Mouse (Mus musculus): ENCODE data around the gene Tapbp. TPM values are rescaled to one million over a fixed set of nuclear protein-coding genes. Genes with fewer than 3 reads are reported as not detected.

Tapbp gene
- polyA plus RNA-seq, 1 experiment from 2014 or later = 16.6 TPM

- peaks cover 8% of the 10 kb centered on the region; the same call in 1 of the 2 replicates for H3K36me3 ChIP-seq (ENCODE audit: control insufficient read depth, insufficient read depth, low read length)
These were observed 25.7 kb downstream of the Tapbp start for GRCm38 (mm10) chr17:33941381-33941780.

GRCm38 (mm10) chr17:33943454-33943853, 27.8 kb downstream of the Tapbp start:
- no peak overlapping the region for H3K4me3 ChIP-seq (ENCODE audit: low read depth, low read length)
- no peak for DNase-seq (ENCODE audit: low spot score)
- H3K36me3 ChIP-seq (ENCODE audit: control insufficient read depth, insufficient read depth, low read length) = peaks cover 5% of the 10 kb centered on the region; the same call in 1 of the 2 replicates
- ATAC-seq (ENCODE audit: low FRiP score) = no peak
- peaks cover 13% of the 10 kb centered on the region for H3K4me1 ChIP-seq (replicated peaks; ENCODE audit: control insufficient read depth, insufficient read depth, low read length)
- H3K9ac ChIP-seq (ENCODE audit: low read depth, low read length) = no peak overlapping the region
- H3K27ac ChIP-seq (ENCODE audit: low read depth, low read length) = no peak overlapping the region
- H3K4me2 ChIP-seq (replicated peaks; ENCODE audit: low read depth, low read length) = no peak overlapping the region
- WGBS = 95% methylated on average over 15 of the region's 15 CpGs
- H3K27me3 ChIP-seq (ENCODE audit: control insufficient read depth, insufficient read depth, low read length) = no peaks in the 10 kb centered on the region
- no peaks in the 10 kb centered on the region for H3K9me3 ChIP-seq (ENCODE audit: control insufficient read depth, low read length)

More at GRCm38 (mm10) chr17:33941381-33941780, 25.7 kb downstream of the Tapbp start:
- no peak overlapping the region for H3K27ac ChIP-seq (ENCODE audit: low read depth, low read length)
- WGBS = 62% methylated on average over 19 of the region's 19 CpGs
- H3K4me3 ChIP-seq (ENCODE audit: low read depth, low read length) = peak overlapping the region; percentile 91
- no peaks in the 10 kb centered on the region for H3K27me3 ChIP-seq (ENCODE audit: control insufficient read depth, insufficient read depth, low read length)
- H3K4me1 ChIP-seq (replicated peaks; ENCODE audit: control insufficient read depth, insufficient read depth, low read length) = peaks cover 13% of the 10 kb centered on the region
- no peak for DNase-seq (ENCODE audit: low spot score)
- ATAC-seq (ENCODE audit: low FRiP score) = no peak
- peak overlapping the region; percentile 84; the same call in 1 of the 2 replicates for H3K9ac ChIP-seq (ENCODE audit: low read depth, low read length)
- H3K9me3 ChIP-seq (ENCODE audit: control insufficient read depth, low read length) = no peaks in the 10 kb centered on the region
- H3K4me2 ChIP-seq (replicated peaks; ENCODE audit: low read depth, low read length) = peak overlapping the region; percentile 94

GRCm38 (mm10) chr17:33947430-33948089, 31.9 kb downstream of the Tapbp start:
- peaks cover 8% of the 10 kb centered on the region for H3K4me1 ChIP-seq (replicated peaks; ENCODE audit: control insufficient read depth, insufficient read depth, low read length)
- ATAC-seq (ENCODE audit: low FRiP score) = no peak
- no peak overlapping the region for H3K9ac ChIP-seq (ENCODE audit: low read depth, low read length)
- no peak overlapping the region for H3K4me2 ChIP-seq (replicated peaks; ENCODE audit: low read depth, low read length)
- no peaks in the 10 kb centered on the region for H3K9me3 ChIP-seq (ENCODE audit: control insufficient read depth, low read length)
- peaks cover 7% of the 10 kb centered on the region; the same call in 1 of the 2 replicates for H3K36me3 ChIP-seq (ENCODE audit: control insufficient read depth, insufficient read depth, low read length)
- no peak for DNase-seq (ENCODE audit: low spot score)
- no peak overlapping the region for H3K27ac ChIP-seq (ENCODE audit: low read depth, low read length)
- H3K4me3 ChIP-seq (ENCODE audit: low read depth, low read length) = no peak overlapping the region
- 90% methylated on average over 10 of the region's 10 CpGs for WGBS
- H3K27me3 ChIP-seq (ENCODE audit: control insufficient read depth, insufficient read depth, low read length) = no peaks in the 10 kb centered on the region

DNA sequence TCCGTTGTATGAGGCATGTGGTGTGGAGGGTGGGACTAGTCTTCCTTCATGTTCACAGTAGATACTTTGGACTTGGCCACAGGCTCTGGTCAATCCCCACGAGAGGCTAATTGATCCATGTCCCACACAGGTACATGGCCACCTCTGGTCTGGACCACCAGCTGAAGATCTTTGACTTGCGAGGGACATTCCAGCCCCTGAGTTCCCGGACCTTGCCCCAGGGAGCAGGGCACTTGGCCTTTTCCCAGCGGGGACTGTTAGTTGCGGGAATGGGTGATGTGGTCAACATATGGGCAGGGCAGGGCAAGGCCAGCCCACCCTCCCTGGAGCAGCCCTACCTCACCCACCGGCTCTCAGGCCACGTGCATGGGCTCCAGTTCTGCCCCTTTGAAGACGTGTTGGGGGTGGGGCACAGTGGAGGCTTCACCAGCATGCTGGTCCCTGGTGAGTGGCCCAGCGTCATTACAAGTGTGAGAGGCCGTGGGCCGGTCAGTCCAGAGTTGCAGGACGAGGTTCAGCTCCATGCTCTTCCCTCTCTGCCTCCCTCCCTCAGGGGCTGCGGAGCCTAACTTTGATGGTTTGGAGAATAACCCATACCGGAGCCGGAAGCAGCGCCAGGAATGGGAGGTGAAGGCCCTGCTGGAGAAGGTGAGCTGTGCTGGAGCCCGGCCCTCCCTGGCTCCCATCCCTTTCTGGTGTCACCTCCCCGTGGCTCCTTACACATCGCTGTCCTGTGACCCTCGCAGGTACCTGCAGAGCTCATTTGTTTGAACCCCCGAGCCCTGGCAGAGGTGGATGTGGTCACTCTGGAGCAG, 32.6 kb downstream of the Tapbp start:
- no peak for ATAC-seq (ENCODE audit: low FRiP score)
- DNase-seq (ENCODE audit: low spot score) = no peak
- WGBS = 86% methylated on average over 22 of the region's 22 CpGs
- no peak overlapping the region for H3K4me3 ChIP-seq (ENCODE audit: low read depth, low read length)
- peaks cover 8% of the 10 kb centered on the region for H3K4me1 ChIP-seq (replicated peaks; ENCODE audit: control insufficient read depth, insufficient read depth, low read length)
- no peak overlapping the region for H3K4me2 ChIP-seq (replicated peaks; ENCODE audit: low read depth, low read length)
- no peak overlapping the region for H3K27ac ChIP-seq (ENCODE audit: low read depth, low read length)
- peaks cover 9% of the 10 kb centered on the region; the same call in 1 of the 2 replicates for H3K36me3 ChIP-seq (ENCODE audit: control insufficient read depth, insufficient read depth, low read length)
- no peaks in the 10 kb centered on the region for H3K27me3 ChIP-seq (ENCODE audit: control insufficient read depth, insufficient read depth, low read length)
- H3K9ac ChIP-seq (ENCODE audit: low read depth, low read length) = no peak overlapping the region
- H3K9me3 ChIP-seq (ENCODE audit: control insufficient read depth, low read length) = no peaks in the 10 kb centered on the region

DNA sequence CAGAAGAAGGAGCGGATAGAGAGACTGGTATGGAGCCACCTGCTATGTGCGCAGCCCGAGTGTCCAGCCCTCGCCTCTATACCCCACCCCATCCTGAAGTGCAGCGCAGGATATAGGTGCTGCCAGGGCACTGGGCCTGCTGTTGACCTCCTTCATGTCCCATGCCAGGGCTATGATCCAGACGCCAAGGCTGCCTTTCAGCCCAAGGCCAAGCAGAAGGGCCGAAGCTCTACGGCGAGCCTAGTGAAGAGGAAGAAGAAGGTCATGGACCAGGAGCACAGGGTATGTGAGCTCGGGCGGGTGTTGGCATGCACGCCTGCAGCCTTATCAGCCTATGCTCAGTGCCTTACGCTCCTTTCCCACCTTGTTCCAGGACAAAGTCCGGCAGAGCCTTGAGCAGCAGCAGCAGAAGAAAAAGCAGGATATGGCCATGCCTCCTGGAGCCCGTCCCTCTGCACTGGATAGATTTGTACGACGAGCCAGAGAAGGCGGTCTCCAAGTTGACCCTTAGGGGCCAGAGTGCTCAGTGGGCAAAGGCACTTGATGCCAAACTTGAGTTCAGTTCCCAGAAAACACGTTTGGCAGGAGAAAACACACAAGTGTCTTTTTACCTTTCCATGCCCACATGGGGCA, 33.3 kb downstream of the Tapbp start:
- no peak for DNase-seq (ENCODE audit: low spot score)

GRCm38 (mm10) chr17:33950131-33950625, 34.5 kb downstream of the Tapbp start:
- Histone ChIP-seq H3K27me3 (ENCODE audit: control insufficient read depth, insufficient read depth, low read length) (no peaks in the 10 kb centered on the region), H3K36me3 (ENCODE audit: control insufficient read depth, insufficient read depth, low read length) (peaks cover 4% of the 10 kb centered on the region; the same call in 1 of the 2 replicates), H3K27ac (ENCODE audit: low read depth, low read length) (peak overlapping the region; percentile 87), H3K9ac (ENCODE audit: low read depth, low read length) (peak overlapping the region; percentile 73), H3K4me3 (ENCODE audit: low read depth, low read length) (peak overlapping the region; percentile 42; the same call in 1 of the 2 replicates), H3K4me2 (replicated peaks; ENCODE audit: low read depth, low read length) (peak overlapping the region; percentile 84), H3K9me3 (ENCODE audit: control insufficient read depth, low read length) (no peaks in the 10 kb centered on the region), H3K4me1 (replicated peaks; ENCODE audit: control insufficient read depth, insufficient read depth, low read length) (peaks cover 16% of the 10 kb centered on the region)
- no peak for ATAC-seq (ENCODE audit: low FRiP score)
- 80% methylated on average over 10 of the region's 10 CpGs for WGBS
- DNase-seq (ENCODE audit: low spot score) = no peak

More for the DNA sequence above, 33.3 kb downstream of the Tapbp start:
- Histone ChIP-seq H3K9ac (ENCODE audit: low read depth, low read length) (no peak overlapping the region), H3K9me3 (ENCODE audit: control insufficient read depth, low read length) (no peaks in the 10 kb centered on the region), H3K4me2 (replicated peaks; ENCODE audit: low read depth, low read length) (no peak overlapping the region), H3K27ac (ENCODE audit: low read depth, low read length) (no peak overlapping the region), H3K36me3 (ENCODE audit: control insufficient read depth, insufficient read depth, low read length) (peaks cover 9% of the 10 kb centered on the region; the same call in 1 of the 2 replicates), H3K4me1 (replicated peaks; ENCODE audit: control insufficient read depth, insufficient read depth, low read length) (peaks cover 10% of the 10 kb centered on the region), H3K27me3 (ENCODE audit: control insufficient read depth, insufficient read depth, low read length) (no peaks in the 10 kb centered on the region), H3K4me3 (ENCODE audit: low read depth, low read length) (no peak overlapping the region)
- no peak for ATAC-seq (ENCODE audit: low FRiP score)
- 93% methylated on average over 19 of the region's 19 CpGs for WGBS

- peaks cover 16% of the 10 kb centered on the region for H3K4me1 ChIP-seq (replicated peaks; ENCODE audit: control insufficient read depth, insufficient read depth, low read length)
These were observed 35.6 kb downstream of the Tapbp start, which contains the start of gene B3galt4 for GRCm38 (mm10) chr17:33951021-33951946. Gene B3galt4 (minus strand): TSS chr17:33951488.

More at GRCm38 (mm10) chr17:33951021-33951946, 35.6 kb downstream of the Tapbp start, which contains the start of gene B3galt4:
- H3K27me3 ChIP-seq (ENCODE audit: control insufficient read depth, insufficient read depth, low read length) = no peaks in the 10 kb centered on the region
- ATAC-seq (ENCODE audit: low FRiP score) (peak; percentile 77), DNase-seq (ENCODE audit: low spot score) (peak; percentile 84)
- H3K4me3 ChIP-seq (ENCODE audit: low read depth, low read length) = peak within 1 kb of the TSS; percentile 42
- 3% methylated on average over 45 of the region's 45 CpGs for WGBS
- peak within 1 kb of the TSS; percentile 87 for H3K27ac ChIP-seq (ENCODE audit: low read depth, low read length)
- H3K4me2 ChIP-seq (replicated peaks; ENCODE audit: low read depth, low read length) = peak within 1 kb of the TSS; percentile 84
- peak within 1 kb of the TSS; percentile 73 for H3K9ac ChIP-seq (ENCODE audit: low read depth, low read length)
- no peaks in the 10 kb centered on the region for H3K9me3 ChIP-seq (ENCODE audit: control insufficient read depth, low read length)
- H3K36me3 ChIP-seq (ENCODE audit: control insufficient read depth, insufficient read depth, low read length) = peaks cover 4% of the 10 kb centered on the region; the same call in 1 of the 2 replicates

Data from hindbrain, embryonic 11.5 days (tissue).